Mouse (Mus musculus) testis, adult 2 months (tissue): ENCODE results near the gene Setd2.

ENCODE experiments used
- CTCF ChIP-seq: fragments of 200-500 bp; IDR thresholded peaks from 2 replicates; pipeline ENCODE4 v1.5.1; 2012; ENCODE audit warnings: low read depth, mild to moderate bottlenecking, inconsistent platforms, low read length, moderate library complexity; ENCODE audit not compliant: control insufficient read depth, insufficient read depth, insufficient replicate concordance
- POLR2A ChIP-seq: fragments of 200-500 bp; IDR thresholded peaks from 2 replicates; pipeline ENCODE4 v1.6.1; 2012; ENCODE audit warnings: low read depth, mild to moderate bottlenecking, inconsistent platforms, low read length, moderate library complexity; ENCODE audit not compliant: control insufficient read depth

- TF ChIP-seq CTCF (no peak), POLR2A (no peak)
These were observed 119.7 kb downstream of the Setd2 start for GRCm38 (mm10) chr9:110651931-110652722.
